Mouse (Mus musculus): ENCODE results near the gene Pepd. TPM values are rescaled to one million over a fixed set of nuclear protein-coding genes. Genes with fewer than 3 reads are reported as not detected.

Pepd gene
- total and polyA plus RNA-seq, 3 experiments, result 29.7 to 48.0 TPM; not detected in 1

DNA sequence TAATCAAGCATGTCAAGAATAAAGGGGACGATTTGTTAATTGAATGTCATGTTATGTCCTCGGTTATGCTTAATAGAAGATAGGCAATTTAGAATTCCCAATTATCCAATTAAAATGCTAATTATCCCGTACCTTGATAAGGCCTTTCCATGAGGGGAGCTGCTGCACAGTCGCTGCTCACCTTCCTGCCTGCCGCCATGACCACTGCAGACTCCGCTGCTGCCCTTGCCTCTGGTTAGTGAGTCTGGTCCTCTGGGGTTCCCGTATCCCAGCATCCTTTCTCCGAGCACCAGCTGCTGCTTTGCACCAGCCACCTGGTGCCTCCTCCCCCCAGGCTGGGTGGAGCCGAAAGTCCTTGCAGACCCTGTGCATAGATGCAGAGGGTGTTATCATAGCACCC is 101.0 kb downstream of the Pepd start:
- no peak for DNase-seq (ENCODE audit: low read depth, low spot score)
- TF ChIP-seq HCFC1 (IDR thresholded peaks at IDR 0.05; ENCODE audit: low read depth, low read length), result no peak
- no peak for TF ChIP-seq POLR2A (IDR thresholded peaks at IDR 0.05; ENCODE audit: control insufficient read depth in 1 of 2, insufficient read depth in 1 of 2, low read depth in 1 of 2, low read length in 2 of 2, poor library complexity in 1 of 2)
- no peak for TF ChIP-seq ZKSCAN1 (IDR thresholded peaks at IDR 0.05; ENCODE audit: low read depth, low read length)
- TF ChIP-seq SIN3A (IDR thresholded peaks at IDR 0.05; ENCODE audit: low read length), result no peak
- no peak for TF ChIP-seq POLR2AphosphoS5 (IDR thresholded peaks at IDR 0.05; ENCODE audit: borderline replicate concordance, low read depth, low read length)
- TF ChIP-seq TCF12 (IDR thresholded peaks at IDR 0.05; ENCODE audit: low read depth, low read length), result no peak
- no peak for TF ChIP-seq ELF1 (IDR thresholded peaks at IDR 0.05; ENCODE audit: low read depth, low read length)
- TF ChIP-seq BHLHE40 (IDR thresholded peaks at IDR 0.05; ENCODE audit: borderline replicate concordance, low read depth, low read length), result no peak
- TF ChIP-seq ZC3H11A (IDR thresholded peaks at IDR 0.05; ENCODE audit: low read depth, low read length), result no peak
- TF ChIP-seq EP300 (IDR thresholded peaks at IDR 0.05; ENCODE audit: low read depth in 1 of 2, low read length in 2 of 2), result no peak
- no peak for TF ChIP-seq ZNF384 (IDR thresholded peaks at IDR 0.05; ENCODE audit: low read depth, low read length)
- no peak for TF ChIP-seq KAT2A (conservative IDR thresholded peaks at IDR 0.05; ENCODE audit: low read depth, low read length)
- TF ChIP-seq MAX (IDR thresholded peaks at IDR 0.05; ENCODE audit: low read length), result no peak
- Histone ChIP-seq H3K4me3 (ENCODE audit: control insufficient read depth in 1 of 2, insufficient read depth in 1 of 2, low read depth in 2 of 2, low read length in 2 of 2) (no peak overlapping the region), H3K79me2 (ENCODE audit: control insufficient read depth, insufficient read depth, low read length, poor library complexity) (no peaks in the 10 kb centered on the region), H3K36me3 (ENCODE audit: control insufficient read depth in 1 of 2, insufficient read depth in 2 of 2, low read length in 2 of 2) (no peaks in the 10 kb centered on the region), H3K27ac (ENCODE audit: control insufficient read depth, low read depth, low read length) (no peak overlapping the region), H3K27me3 (ENCODE audit: control insufficient read depth in 1 of 2, insufficient read depth in 2 of 2, low read length in 2 of 2) (no peaks in the 10 kb centered on the region), H3K9ac (ENCODE audit: control insufficient read depth, low read depth, low read length, poor library complexity, severe bottlenecking) (no peak overlapping the region), H3K4me1 (ENCODE audit: control insufficient read depth in 1 of 2, insufficient read depth in 2 of 2, low read length in 2 of 2) (no peaks in the 10 kb centered on the region), H3K9me3 (replicated peaks; ENCODE audit: insufficient read depth, low read length) (no peaks in the 10 kb centered on the region)

DNA sequence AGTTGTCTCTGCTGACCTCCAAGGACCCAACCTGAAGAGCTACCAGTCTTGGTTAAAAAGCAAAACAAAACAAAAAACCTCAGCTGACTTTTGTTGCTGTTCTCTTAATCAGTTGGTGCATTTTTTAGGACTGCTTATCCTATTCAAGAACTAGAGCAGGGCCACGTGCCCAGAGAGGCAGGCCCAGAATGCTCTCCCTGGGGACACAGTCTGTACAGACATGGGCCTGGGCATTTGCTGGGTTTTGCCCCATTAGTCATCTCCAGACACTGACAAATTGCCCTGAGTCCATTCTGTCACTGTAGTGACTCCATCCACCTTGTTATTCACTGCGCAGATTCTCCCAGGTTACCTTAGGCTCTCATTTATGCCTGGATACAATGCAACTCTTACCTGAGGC is 103.1 kb downstream of the Pepd start:
- Histone ChIP-seq H3K9ac (ENCODE audit: control insufficient read depth, low read depth, low read length, poor library complexity, severe bottlenecking) (no peak overlapping the region), H3K4me1 (ENCODE audit: control insufficient read depth in 1 of 2, insufficient read depth in 2 of 2, low read length in 2 of 2) (no peaks in the 10 kb centered on the region), H3K79me2 (ENCODE audit: control insufficient read depth, insufficient read depth, low read length, poor library complexity) (no peaks in the 10 kb centered on the region), H3K27ac (ENCODE audit: control insufficient read depth, low read depth, low read length) (no peak overlapping the region), H3K9me3 (replicated peaks; ENCODE audit: insufficient read depth, low read length) (no peaks in the 10 kb centered on the region), H3K4me3 (ENCODE audit: control insufficient read depth in 1 of 2, insufficient read depth in 1 of 2, low read depth in 2 of 2, low read length in 2 of 2) (no peak overlapping the region), H3K27me3 (ENCODE audit: control insufficient read depth in 1 of 2, insufficient read depth in 2 of 2, low read length in 2 of 2) (no peaks in the 10 kb centered on the region), H3K36me3 (ENCODE audit: control insufficient read depth in 1 of 2, insufficient read depth in 2 of 2, low read length in 2 of 2) (no peaks in the 10 kb centered on the region)
- DNase-seq (ENCODE audit: low read depth, low spot score), result no peak
- TF ChIP-seq GABPA (IDR thresholded peaks at IDR 0.05; ENCODE audit: low read depth, low read length), result no peak
- no peak for TF ChIP-seq MEF2A (IDR thresholded peaks at IDR 0.05; ENCODE audit: extremely low read depth, insufficient replicate concordance, low read depth, low read length, poor library complexity, severe bottlenecking)
- no peak for TF ChIP-seq EP300 (IDR thresholded peaks at IDR 0.05; ENCODE audit: low read depth in 1 of 2, low read length in 2 of 2)
- TF ChIP-seq SIN3A (IDR thresholded peaks at IDR 0.05; ENCODE audit: low read length), result no peak
- TF ChIP-seq KAT2A (conservative IDR thresholded peaks at IDR 0.05; ENCODE audit: low read depth, low read length), result no peak
- no peak for TF ChIP-seq HCFC1 (IDR thresholded peaks at IDR 0.05; ENCODE audit: low read depth, low read length)
- no peak for TF ChIP-seq POLR2AphosphoS5 (IDR thresholded peaks at IDR 0.05; ENCODE audit: borderline replicate concordance, low read depth, low read length)
- no peak for TF ChIP-seq POLR2AphosphoS2 (IDR thresholded peaks at IDR 0.05; ENCODE audit: low read length)
- no peak for TF ChIP-seq NELFE (IDR thresholded peaks at IDR 0.05; ENCODE audit: low read depth, low read length)

Data from MEL (cell line).